Mouse (Mus musculus) testis, adult 2 months (tissue): ENCODE measurements around the gene Ccl17. TPM values are rescaled to one million over a fixed set of nuclear protein-coding genes. Genes with fewer than 3 reads are reported as not detected.

Experiments used
- H3K27ac ChIP-seq: fragments of 200-500 bp; 2 replicates; pipeline ENCODE4 v1.5.1; 2012; ENCODE audit warnings: low read depth, low read length; ENCODE audit not compliant: control insufficient read depth, insufficient read depth
- H3K27me3 ChIP-seq: fragments of 200-500 bp; 2 replicates; pipeline ENCODE4 v1.6.1; 2012; ENCODE audit warnings: mild to moderate bottlenecking, low read length, moderate library complexity; ENCODE audit not compliant: control insufficient read depth, insufficient read depth
- H3K36me3 ChIP-seq: fragments of 200-500 bp; 2 replicates; pipeline ENCODE4 v1.6.1; 2012; ENCODE audit warnings: mild to moderate bottlenecking, low read length; ENCODE audit not compliant: control insufficient read depth, insufficient read depth
- H3K4me1 ChIP-seq: fragments of 200-500 bp; 2 replicates; pipeline ENCODE4 v1.6.1; 2012; ENCODE audit warnings: low read length; ENCODE audit not compliant: control insufficient read depth, insufficient read depth
- H3K4me3 ChIP-seq: fragments of 200-500 bp; 2 replicates; pipeline ENCODE4 v1.5.1; 2012; ENCODE audit warnings: low read depth, mild to moderate bottlenecking, low read length, moderate library complexity, mixed read lengths; ENCODE audit not compliant: control insufficient read depth
- CTCF ChIP-seq: fragments of 200-500 bp; IDR thresholded peaks from 2 replicates; pipeline ENCODE4 v1.5.1; 2012; ENCODE audit warnings: low read depth, mild to moderate bottlenecking, inconsistent platforms, low read length, moderate library complexity; ENCODE audit not compliant: control insufficient read depth, insufficient read depth, insufficient replicate concordance
- POLR2A ChIP-seq: fragments of 200-500 bp; IDR thresholded peaks from 2 replicates; pipeline ENCODE4 v1.6.1; 2012; ENCODE audit warnings: low read depth, mild to moderate bottlenecking, inconsistent platforms, low read length, moderate library complexity; ENCODE audit not compliant: control insufficient read depth
- polyA plus RNA-seq: library from polyadenylated mRNA; depleted of rRNA; stranded (reverse); fragments of >200 nt; gene quantifications from 2 replicates; pipeline ENCODE4 v1.2.3, GENCODE M21; 2012; rRNA removed

The Ccl17 gene
- polyA plus RNA-seq: 2.0 and 2.7 TPM in 2 replicates

GRCm38 (mm10) chr8:94810153-94810552 lies at the start of gene Ccl17:
Gene Ccl17 (plus strand): TSS chr8:94810453.
- H3K4me3 ChIP-seq: no peak within 1 kb of the TSS
- no peaks in the 10 kb centered on the region for H3K36me3 ChIP-seq
- H3K27me3 ChIP-seq: no peaks in the 10 kb centered on the region
- H3K27ac ChIP-seq: peak within 1 kb of the TSS; percentile 12; the same call in 1 of the 2 replicates
- peaks cover 3% of the 10 kb centered on the region; the same call in 1 of the 2 replicates for H3K4me1 ChIP-seq
- TF ChIP-seq CTCF: no peak
- no peak for TF ChIP-seq POLR2A

GRCm38 (mm10) chr8:94767035-94767434 lies 43.2 kb upstream of the Ccl17 start:
- peaks cover 8% of the 10 kb centered on the region for H3K4me1 ChIP-seq
- no peaks in the 10 kb centered on the region for H3K36me3 ChIP-seq
- TF ChIP-seq CTCF: no peak
- TF ChIP-seq POLR2A: no peak
- no peak overlapping the region for H3K27ac ChIP-seq
- H3K4me3 ChIP-seq: no peak overlapping the region
- no peaks in the 10 kb centered on the region for H3K27me3 ChIP-seq

- TF ChIP-seq POLR2A: no peak
- TF ChIP-seq CTCF: no peak
- H3K4me3 ChIP-seq: no peak overlapping the region
- H3K27ac ChIP-seq: no peak overlapping the region
- no peaks in the 10 kb centered on the region for H3K27me3 ChIP-seq
- no peaks in the 10 kb centered on the region for H3K36me3 ChIP-seq
- peaks cover 14% of the 10 kb centered on the region for H3K4me1 ChIP-seq
Measured at GRCm38 (mm10) chr8:94770945-94771344, 39.3 kb upstream of the Ccl17 start.

GRCm38 (mm10) chr8:94771941-94772670 lies 38.1 kb upstream of the Ccl17 start, which contains the start of gene Cx3cl1:
Gene Cx3cl1 (plus strand): TSS chr8:94772009.
- H3K27me3 ChIP-seq: no peaks in the 10 kb centered on the region
- peaks cover 12% of the 10 kb centered on the region for H3K4me1 ChIP-seq
- peak within 1 kb of the TSS; percentile 79 for H3K4me3 ChIP-seq
- TF ChIP-seq POLR2A (peak; percentile 74), CTCF (no peak)
- H3K36me3 ChIP-seq: no peaks in the 10 kb centered on the region
- no peak within 1 kb of the TSS for H3K27ac ChIP-seq

- TF ChIP-seq CTCF: no peak
- TF ChIP-seq POLR2A: no peak
- H3K36me3 ChIP-seq: no peaks in the 10 kb centered on the region
- H3K4me3 ChIP-seq: no peak overlapping the region
- no peaks in the 10 kb centered on the region for H3K27me3 ChIP-seq
- H3K4me1 ChIP-seq: peaks cover 12% of the 10 kb centered on the region
- no peak overlapping the region for H3K27ac ChIP-seq
Measured at GRCm38 (mm10) chr8:94773048-94773447, 37.2 kb upstream of the Ccl17 start.

- TF ChIP-seq CTCF (no peak), POLR2A (no peak)
- H3K27ac ChIP-seq: no peak overlapping the region
- no peaks in the 10 kb centered on the region for H3K27me3 ChIP-seq
- H3K36me3 ChIP-seq: no peaks in the 10 kb centered on the region
- peaks cover 12% of the 10 kb centered on the region for H3K4me1 ChIP-seq
- no peak overlapping the region for H3K4me3 ChIP-seq
Measured at GRCm38 (mm10) chr8:94773700-94774171, 36.5 kb upstream of the Ccl17 start.

GRCm38 (mm10) chr8:94774601-94775000 lies 35.7 kb upstream of the Ccl17 start:
- Histone ChIP-seq H3K4me3 (no peak overlapping the region), H3K4me1 (peaks cover 12% of the 10 kb centered on the region), H3K27ac (no peak overlapping the region), H3K36me3 (no peaks in the 10 kb centered on the region), H3K27me3 (no peaks in the 10 kb centered on the region)
- TF ChIP-seq CTCF: no peak
- no peak for TF ChIP-seq POLR2A
